Mouse (Mus musculus) erythroblast, embryonic 14.5 days (primary cell): ENCODE measurements around the gene Cpm. TPM values are rescaled to one million over a fixed set of nuclear protein-coding genes. Genes with fewer than 3 reads are reported as not detected.

Source experiments
- H3K27me3 ChIP-seq: 2 replicates; pipeline ENCODE4 v1.6.1; 2012; ENCODE audit warnings: inconsistent platforms; ENCODE audit not compliant: control insufficient read depth
- H3K36me3 ChIP-seq: 2 replicates; pipeline ENCODE4 v1.6.1; 2012; ENCODE audit warnings: mild to moderate bottlenecking, inconsistent platforms; ENCODE audit not compliant: control insufficient read depth
- H3K4me1 ChIP-seq: 2 replicates; pipeline ENCODE4 v1.6.1; 2012; ENCODE audit warnings: inconsistent platforms; ENCODE audit not compliant: control insufficient read depth
- H3K4me3 ChIP-seq: replicated peaks from 2 replicates; pipeline ENCODE3; 2012; ENCODE audit warnings: moderate library complexity, mild to moderate bottlenecking, inconsistent platforms
- H3K9me3 ChIP-seq: 2 replicates; pipeline ENCODE4 v1.6.1; 2012; ENCODE audit warnings: low read length, inconsistent platforms, mixed read lengths; ENCODE audit not compliant: control insufficient read depth
- GATA1 ChIP-seq: IDR thresholded peaks from 2 replicates; pipeline ENCODE4 v1.6.1; 2012; ENCODE audit warnings: low read length, inconsistent platforms, mixed read lengths
- TAL1 ChIP-seq: IDR thresholded peaks from 3 replicates; pipeline ENCODE4 v1.6.1; 2012; ENCODE audit warnings: low read length, inconsistent platforms, mixed read lengths
- polyA plus RNA-seq: library from polyadenylated mRNA; stranded (reverse); fragments of >175 nt; gene quantifications from 2 replicates; pipeline ENCODE4 v1.2.3, GENCODE M21; 2012

The Cpm gene
- polyA plus RNA-seq, 1 experiment: not detected

GRCm38 (mm10) chr10:117679963-117680473 is 50.7 kb downstream of the Cpm start:
- H3K36me3 ChIP-seq: no peaks in the 10 kb centered on the region; the same call in 1 of the 2 replicates
- no peak overlapping the region for H3K4me3 ChIP-seq
- H3K27me3 ChIP-seq: peaks cover 8% of the 10 kb centered on the region
- peaks cover 28% of the 10 kb centered on the region for H3K4me1 ChIP-seq
- TF ChIP-seq GATA1 (no peak), TAL1 (no peak)
- H3K9me3 ChIP-seq: no peaks in the 10 kb centered on the region

- no peaks in the 10 kb centered on the region; the same call in 1 of the 2 replicates for H3K36me3 ChIP-seq
- TF ChIP-seq TAL1 (no peak), GATA1 (no peak)
- no peaks in the 10 kb centered on the region for H3K9me3 ChIP-seq
- peaks cover 23% of the 10 kb centered on the region for H3K4me1 ChIP-seq
- no peak overlapping the region for H3K4me3 ChIP-seq
- H3K27me3 ChIP-seq: peaks cover 3% of the 10 kb centered on the region; the same call in 1 of the 2 replicates
Measured at GRCm38 (mm10) chr10:117680868-117681513, 51.7 kb downstream of the Cpm start.

- Histone ChIP-seq H3K9me3 (no peaks in the 10 kb centered on the region), H3K4me3 (no peak overlapping the region), H3K27me3 (no peaks in the 10 kb centered on the region), H3K36me3 (no peaks in the 10 kb centered on the region; the same call in 1 of the 2 replicates), H3K4me1 (peaks cover 20% of the 10 kb centered on the region)
- no peak for TF ChIP-seq GATA1
- no peak for TF ChIP-seq TAL1
Measured at GRCm38 (mm10) chr10:117681543-117681942, 52.2 kb downstream of the Cpm start.

GRCm38 (mm10) chr10:117681999-117682857 is 52.9 kb downstream of the Cpm start:
- TF ChIP-seq TAL1: no peak
- TF ChIP-seq GATA1: no peak
- H3K4me1 ChIP-seq: peaks cover 17% of the 10 kb centered on the region
- no peaks in the 10 kb centered on the region; the same call in 1 of the 2 replicates for H3K36me3 ChIP-seq
- no peak overlapping the region for H3K4me3 ChIP-seq
- no peaks in the 10 kb centered on the region for H3K9me3 ChIP-seq
- H3K27me3 ChIP-seq: no peaks in the 10 kb centered on the region

- Histone ChIP-seq H3K4me1 (peaks cover 9% of the 10 kb centered on the region), H3K27me3 (no peaks in the 10 kb centered on the region), H3K4me3 (no peak overlapping the region), H3K9me3 (no peaks in the 10 kb centered on the region), H3K36me3 (peaks cover 5% of the 10 kb centered on the region)
- TF ChIP-seq GATA1 (no peak), TAL1 (no peak)
Measured at GRCm38 (mm10) chr10:117682858-117683733, 53.8 kb downstream of the Cpm start.

GRCm38 (mm10) chr10:117683734-117684037 is 54.4 kb downstream of the Cpm start:
- no peaks in the 10 kb centered on the region for H3K9me3 ChIP-seq
- H3K36me3 ChIP-seq: peaks cover 11% of the 10 kb centered on the region
- H3K4me3 ChIP-seq: no peak overlapping the region
- peaks cover 4% of the 10 kb centered on the region for H3K4me1 ChIP-seq
- no peaks in the 10 kb centered on the region for H3K27me3 ChIP-seq
- TF ChIP-seq GATA1 (no peak), TAL1 (no peak)

- H3K4me3 ChIP-seq: no peak overlapping the region
- H3K9me3 ChIP-seq: no peaks in the 10 kb centered on the region
- no peaks in the 10 kb centered on the region for H3K4me1 ChIP-seq
- no peak for TF ChIP-seq GATA1
- TF ChIP-seq TAL1: no peak
- no peaks in the 10 kb centered on the region for H3K27me3 ChIP-seq
- peaks cover 20% of the 10 kb centered on the region for H3K36me3 ChIP-seq
Measured at GRCm38 (mm10) chr10:117684298-117685170, 55.2 kb downstream of the Cpm start.
